Mouse (Mus musculus) gastrocnemius, postnatal 10 days (tissue): Measurements from ENCODE around the gene Grhpr. TPM values are rescaled to one million over a fixed set of nuclear protein-coding genes. Genes with fewer than 3 reads are reported as not detected.
"Not testable (repeated sequence)": the region's sequence is repeated elsewhere in the genome, so short reads cannot be mapped to it uniquely, and the experiment has no call there.

Experiments
- DNase-seq: peaks from one replicate; pipeline ENCODE4 v3.0.0; 2021; ENCODE audit warnings: mixed read lengths
- long read RNA-seq, 2 experiments: library from polyadenylated mRNA; stranded (forward); transcript quantifications; one replicate each; pipeline ENCODE4 v2.0.0; 2021
- total RNA-seq, 2 experiments: library from RNA; stranded (reverse); gene quantifications; 2 replicates each; pipeline ENCODE4 v1.2.3; 2021

The Grhpr gene
- total RNA-seq, result 10 to 100 TPM; 31.6 to 33.7 TPM
- long read RNA-seq, experiment 1, transcript Grhpr-201 (9 exons, 1,280 nt), result major isoform, 23 of 28 reads
- long read RNA-seq, experiment 1, partial matches to known transcripts, result 2 of 28 reads
- long read RNA-seq, experiment 1, other reads (novel, unspliced or antisense), result 3 of 28 reads
- long read RNA-seq, experiment 2, transcript Grhpr-201 (9 exons, 1,280 nt), result major isoform, 46 of 51 reads
- long read RNA-seq, experiment 2, partial matches to known transcripts, result 2 of 51 reads
- long read RNA-seq, experiment 2, other reads (novel, unspliced or antisense), result 3 of 51 reads

DNA sequence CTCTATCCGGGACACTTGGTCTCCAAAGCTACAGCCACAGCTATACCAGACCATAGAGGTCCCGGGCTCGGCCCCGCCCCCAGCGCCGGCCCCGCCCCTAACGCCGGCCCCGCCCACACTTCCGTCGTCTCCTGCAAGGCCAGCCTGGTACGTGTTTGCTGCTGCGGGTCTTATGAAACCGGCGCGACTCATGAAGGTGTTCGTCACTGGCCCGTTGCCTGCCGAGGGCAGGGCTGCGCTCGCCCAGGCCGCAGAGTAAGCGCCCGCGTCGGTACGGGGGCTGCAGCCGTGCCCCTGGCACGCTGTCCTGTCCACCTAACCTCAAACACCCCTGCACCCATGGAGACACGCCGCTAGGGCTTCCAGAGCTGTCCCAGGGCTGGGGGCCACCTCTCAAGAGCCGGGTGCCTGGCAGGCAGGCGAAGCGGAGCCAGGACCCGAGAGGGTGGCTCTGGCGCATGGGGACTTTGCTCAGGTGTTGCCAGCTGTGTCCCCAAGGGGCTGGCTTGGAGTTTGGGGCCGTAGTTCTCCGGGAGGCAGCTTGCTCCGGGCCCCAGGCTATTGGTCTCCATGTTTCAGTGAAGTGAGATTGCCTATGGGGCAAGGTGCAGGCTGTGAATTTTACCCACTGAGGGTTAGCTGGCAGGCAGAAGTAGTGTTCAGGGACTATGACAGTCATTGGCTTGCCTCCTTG is at the start of gene Grhpr:
Gene Grhpr (plus strand): TSS at position 116 of the 694 bp plus-strand sequence.
- DNase-seq, result peak; percentile 85

DNA sequence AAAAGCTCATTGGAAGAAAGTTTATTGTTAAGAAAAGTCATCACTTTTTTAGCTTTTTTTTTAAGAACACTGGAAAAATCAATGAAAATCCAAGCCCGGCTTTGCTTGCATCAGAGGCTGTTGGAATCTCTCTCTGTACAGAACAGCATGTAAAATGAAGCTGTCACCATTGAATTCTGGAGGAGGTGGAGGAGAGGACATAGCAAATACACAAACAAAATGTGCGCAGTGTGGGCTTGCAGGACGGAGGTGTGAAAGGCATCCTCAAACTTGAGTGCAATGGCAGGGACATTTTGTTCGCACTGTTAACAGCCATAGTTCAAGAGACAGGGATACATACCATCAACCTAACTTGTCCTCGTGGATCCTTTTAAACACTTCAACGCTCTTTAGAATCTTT is 49.5 kb upstream of the Grhpr start:
- no peak for DNase-seq

GRCm38 (mm10) chr4:44938359-44939340 is 42.5 kb upstream of the Grhpr start:
- DNase-seq, result no peak

- DNase-seq, result no peak
Measured at GRCm38 (mm10) chr4:44939576-44940249, 41.5 kb upstream of the Grhpr start.

DNA sequence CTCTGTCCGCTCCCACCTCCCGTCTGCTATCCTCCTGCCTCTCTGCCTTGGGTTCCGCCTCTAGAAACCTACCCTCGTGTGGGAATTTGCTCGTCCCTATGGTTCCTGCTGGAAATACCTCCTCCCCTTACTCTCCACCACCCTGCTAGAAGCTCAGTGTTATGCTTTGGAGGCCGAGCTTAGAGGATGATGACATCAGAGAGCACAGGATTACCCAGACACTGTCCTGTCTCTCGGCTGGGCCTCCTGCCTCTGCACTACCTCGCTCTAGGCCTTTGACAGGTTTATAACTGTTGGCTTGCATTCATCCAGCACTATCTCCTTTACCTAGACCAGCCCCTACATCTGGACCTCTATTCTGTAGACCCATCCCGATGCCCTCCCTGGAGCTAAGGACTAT is 40.9 kb upstream of the Grhpr start:
- DNase-seq, result no peak

DNA sequence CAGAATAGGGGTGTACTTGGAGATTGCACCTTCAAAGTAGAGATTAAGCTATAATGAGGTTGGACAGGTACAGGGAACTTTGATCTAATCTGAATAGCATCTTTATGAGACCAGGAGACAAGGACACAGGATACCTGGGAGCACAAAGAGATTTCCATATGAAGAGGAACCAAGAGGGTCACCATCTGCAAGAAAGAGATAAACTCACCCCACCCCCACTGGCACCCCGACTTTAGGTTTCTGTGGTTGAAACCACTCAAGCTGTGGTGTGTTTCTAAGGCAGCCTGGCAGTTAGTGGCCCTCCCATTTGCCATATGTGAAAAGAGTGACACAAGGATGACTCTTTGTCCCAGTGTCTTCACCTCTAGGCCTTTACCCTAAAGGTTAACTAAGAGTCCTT is 39.0 kb upstream of the Grhpr start:
- DNase-seq, result no peak

- DNase-seq, result no peak
Measured at GRCm38 (mm10) chr4:44943480-44943879, 37.7 kb upstream of the Grhpr start.

GRCm38 (mm10) chr4:44944426-44945075 is 36.6 kb upstream of the Grhpr start:
- DNase-seq, result no peak

DNA sequence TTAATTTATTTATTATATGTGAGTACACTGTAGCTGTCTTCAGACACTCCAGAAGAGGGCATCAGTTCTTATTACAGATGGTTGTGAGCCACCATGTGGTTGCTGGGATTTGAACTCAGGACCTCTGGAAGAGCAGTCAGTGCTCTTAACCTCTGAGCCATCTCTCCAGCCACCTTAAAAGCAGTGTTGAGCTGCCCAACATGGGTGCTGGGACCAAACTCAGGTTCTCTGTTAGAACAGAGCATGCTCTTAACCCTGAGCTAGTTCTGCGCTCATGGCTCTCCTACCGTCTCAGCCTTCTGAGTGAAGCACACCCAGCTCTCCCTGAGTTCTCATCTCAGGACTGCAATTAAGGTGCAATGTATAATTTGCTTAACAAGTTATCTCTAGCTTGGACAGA is 35.1 kb upstream of the Grhpr start:
- not testable (repeated sequence) for DNase-seq

DNA sequence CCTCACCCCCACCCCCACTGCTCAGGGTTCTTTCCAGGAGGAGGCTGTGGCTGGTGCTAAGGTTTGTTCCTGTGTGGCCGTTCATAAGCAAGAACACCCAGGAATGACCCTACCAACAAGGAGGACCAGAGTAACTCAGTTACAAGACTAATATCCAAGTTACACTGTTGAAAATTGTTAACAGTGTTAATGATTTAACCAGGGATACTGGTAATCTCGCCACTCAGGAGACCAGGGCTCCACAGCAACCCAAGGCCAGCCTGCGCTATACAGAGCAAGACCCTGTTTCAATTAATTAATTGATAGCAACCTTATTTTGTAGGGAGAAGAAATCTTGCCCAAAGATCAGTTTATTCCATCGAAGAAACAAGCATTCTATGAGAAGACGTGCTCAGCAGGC is 33.7 kb upstream of the Grhpr start:
- DNase-seq, result no peak

- DNase-seq, result no peak
Measured at GRCm38 (mm10) chr4:44948314-44948713, 32.9 kb upstream of the Grhpr start.

DNA sequence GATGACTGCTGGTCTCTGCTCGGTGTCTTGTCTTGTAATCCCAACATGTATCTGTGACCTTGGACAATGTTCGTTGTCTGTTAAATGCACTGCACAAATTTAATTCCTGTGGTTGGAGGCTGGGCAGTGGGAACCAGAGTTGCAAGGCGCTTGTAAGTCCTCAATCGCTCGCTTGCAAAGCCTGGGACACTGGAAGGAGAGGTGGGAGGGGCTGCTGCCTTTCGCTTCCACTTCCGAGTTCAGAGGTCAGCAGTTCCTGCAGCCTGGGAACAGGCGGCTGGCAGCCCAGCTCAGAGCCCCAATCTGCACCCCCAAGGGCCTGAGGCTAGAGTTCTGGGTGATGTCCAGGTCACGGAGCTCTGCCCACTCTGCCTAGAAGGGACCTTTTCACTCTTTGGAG is 28.2 kb upstream of the Grhpr start:
- no peak for DNase-seq

DNA sequence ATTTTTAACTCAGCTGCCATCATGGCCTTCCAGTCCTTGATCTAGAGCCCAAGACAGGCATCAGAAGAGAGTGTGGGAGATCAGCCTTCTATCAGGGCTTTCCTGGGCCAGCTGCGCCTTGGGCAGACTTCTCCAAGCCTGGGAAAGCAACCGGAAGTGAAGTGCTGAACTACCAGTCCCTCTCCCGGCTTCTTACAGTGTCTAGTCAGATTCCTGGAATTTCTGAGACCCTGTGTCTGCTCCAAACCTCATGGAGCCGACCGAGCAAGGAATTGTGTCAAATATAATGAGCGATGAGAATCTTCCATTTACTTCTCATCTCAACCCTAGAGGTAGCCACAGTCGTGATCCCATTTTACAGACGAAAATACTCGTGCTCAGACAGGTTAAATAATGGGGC is 22.4 kb upstream of the Grhpr start:
- DNase-seq, result no peak

GRCm38 (mm10) chr4:44959220-44959619 is 22.0 kb upstream of the Grhpr start:
- no peak for DNase-seq

- DNase-seq, result no peak
Measured at GRCm38 (mm10) chr4:44963156-44963555, 18.0 kb upstream of the Grhpr start.

GRCm38 (mm10) chr4:44965175-44965574 is 16.0 kb upstream of the Grhpr start:
- DNase-seq, result no peak

DNA sequence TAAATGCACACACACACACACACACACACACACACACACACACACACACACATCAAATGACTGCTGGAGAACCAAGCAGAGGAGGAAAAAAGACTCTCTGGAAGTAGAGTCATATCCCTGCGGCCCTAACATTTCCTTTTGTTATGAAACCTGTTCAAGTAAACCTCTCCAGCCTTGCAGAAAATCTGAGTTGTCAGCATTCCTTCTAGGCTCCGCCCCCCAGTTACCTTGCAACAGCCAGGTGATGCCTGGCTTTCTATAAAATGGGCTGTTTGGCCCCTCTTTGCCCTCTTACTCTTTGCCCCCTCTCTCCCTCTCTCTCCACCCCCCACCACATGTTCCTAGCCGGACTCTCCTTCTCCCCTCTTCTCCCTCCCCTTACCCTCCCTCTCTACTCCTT is 15.5 kb upstream of the Grhpr start:
- no peak for DNase-seq

GRCm38 (mm10) chr4:44967402-44967801 is 13.8 kb upstream of the Grhpr start:
- DNase-seq, result no peak

- DNase-seq, result no peak
Measured at GRCm38 (mm10) chr4:44970056-44970455, 11.1 kb upstream of the Grhpr start.

DNA sequence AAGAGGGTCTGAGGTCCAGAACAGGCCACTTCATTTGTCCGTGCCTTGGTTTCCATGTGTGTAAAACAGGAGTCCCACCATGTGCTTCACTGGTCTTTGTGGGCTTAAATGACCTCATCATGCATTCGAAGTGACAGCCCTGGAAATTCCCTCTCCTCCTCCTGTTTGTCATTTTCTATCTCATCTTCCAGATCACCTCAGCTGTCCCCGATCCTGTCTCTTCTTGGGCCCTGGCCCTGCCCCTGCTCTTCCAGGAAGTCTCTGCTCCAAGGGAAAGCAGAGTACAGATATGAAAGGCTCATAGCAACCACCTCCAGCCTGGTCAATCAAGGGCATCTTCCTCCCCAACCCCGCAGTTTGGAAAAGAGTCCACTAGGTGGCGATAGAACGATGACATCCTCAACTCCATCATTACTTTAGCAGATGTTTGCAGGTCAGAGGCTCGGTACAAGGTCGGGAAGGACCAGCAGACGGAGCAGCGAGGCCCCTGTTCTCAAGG is 10.5 kb upstream of the Grhpr start:
- DNase-seq, result peak; percentile 62

GRCm38 (mm10) chr4:44973450-44973849 is 7.7 kb upstream of the Grhpr start:
- peak; percentile 84 for DNase-seq
